Mouse (Mus musculus): ENCODE data around the gene Dennd2a.

DNA sequence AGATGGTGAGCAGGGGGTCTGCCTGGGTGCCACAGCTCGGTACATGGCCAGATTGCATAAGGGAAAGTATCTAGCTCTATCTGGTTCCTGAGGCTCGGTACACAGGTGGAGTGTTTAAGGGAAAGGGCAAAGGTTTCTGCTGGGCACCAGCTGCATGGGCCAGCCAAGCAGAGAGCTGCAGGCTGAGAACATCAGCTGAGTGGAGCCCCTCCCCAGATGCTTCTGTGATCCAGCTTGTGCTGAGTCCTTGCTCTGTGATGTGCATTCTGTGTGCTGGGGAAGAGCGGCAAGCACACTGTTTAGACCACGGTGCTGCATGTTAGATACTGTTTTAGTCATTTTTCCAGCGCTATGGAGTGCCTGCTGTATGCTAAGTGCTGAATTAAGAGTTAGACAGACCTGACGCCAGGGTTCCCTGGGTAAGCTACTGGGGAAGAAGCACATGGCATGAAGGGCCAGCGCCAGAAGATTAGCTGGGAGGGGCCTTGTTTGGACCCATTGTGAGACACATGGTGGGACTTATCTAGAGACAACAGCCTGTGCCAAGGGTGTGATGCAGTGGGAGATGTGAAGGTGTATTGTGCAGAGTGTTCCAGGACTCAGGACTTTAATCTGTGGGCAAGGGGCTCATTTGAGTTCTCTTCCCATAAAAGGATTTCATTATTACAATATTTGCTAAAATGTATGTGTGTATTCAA lies 23.6 kb upstream of the Dennd2a start:
- TF ChIP-seq HCFC1 (IDR thresholded peaks at IDR 0.05; ENCODE audit: borderline replicate concordance, insufficient read depth, low read length): no peak
- TF ChIP-seq CHD2 (IDR thresholded peaks at IDR 0.05; ENCODE audit: low read depth, low read length): no peak
- TF ChIP-seq MAFK (IDR thresholded peaks at IDR 0.05; ENCODE audit: insufficient read depth, low read depth, low read length): no peak
- no peak for TF ChIP-seq ZC3H11A (IDR thresholded peaks at IDR 0.05; ENCODE audit: borderline replicate concordance, low read depth, low read length)
